Mouse (Mus musculus): ENCODE measurements around the gene Epn1.

DNA sequence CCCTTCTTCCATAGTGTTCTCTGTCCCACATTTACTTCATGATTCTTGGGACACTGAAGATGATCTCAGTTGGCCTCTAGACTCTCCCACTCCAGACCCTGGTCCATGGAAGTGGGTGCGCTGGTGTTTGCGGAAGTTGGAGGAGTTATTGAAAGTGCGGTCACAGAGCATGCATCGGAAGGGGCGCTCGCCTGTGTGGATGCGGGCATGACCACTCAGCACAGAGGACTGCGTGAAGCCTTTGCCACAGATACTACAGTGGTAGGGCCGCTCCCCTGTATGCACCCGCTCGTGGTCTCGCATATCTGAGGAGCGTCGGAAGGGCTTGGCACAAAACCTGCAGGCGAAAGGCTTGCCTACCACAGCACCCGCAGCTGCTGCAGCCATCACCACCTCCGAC is 44.4 kb upstream of the Epn1 start:
- TF ChIP-seq GATA1 (IDR thresholded peaks at IDR 0.05; ENCODE audit: borderline replicate concordance, low read length) (no peak), FLI1 (IDR thresholded peaks at IDR 0.05; ENCODE audit: low read length) (no peak)

Measured in megakaryocyte, embryonic 14.5 days (primary cell).